Mouse (Mus musculus): ENCODE data around the gene Lrrfip2.

- TF ChIP-seq POLR2A (IDR thresholded peaks at IDR 0.05; ENCODE audit: borderline replicate concordance, extremely low read depth, low read depth, low read length), result no peak
- TF ChIP-seq CTCF (IDR thresholded peaks at IDR 0.05; ENCODE audit: insufficient read depth, low read length), result no peak
Observed at GRCm38 (mm10) chr9:111152314-111152897, 35.0 kb downstream of the Lrrfip2 start.

All from lung, adult 2 months (tissue).